Mouse (Mus musculus) left cerebral cortex, postnatal 14 days (tissue): ENCODE results near the gene Taz. TPM values are rescaled to one million over a fixed set of nuclear protein-coding genes. Genes with fewer than 3 reads are reported as not detected.

Experiments used
- DNase-seq, 2 experiments: peaks; one replicate each; pipeline ENCODE4 v3.0.0; 2021 to 2022; ENCODE audit warnings: low spot score in 2 of 2, mixed read lengths in 1 of 2
- intact Hi-C: fragments of 180-260 bp; cut with DNase I; formaldehyde crosslinking; loops from one replicate; pipeline ENCODE4 v1.15.1; 2025
- long read RNA-seq, 2 experiments: library from polyadenylated mRNA; stranded (forward); transcript quantifications; one replicate each; pipeline ENCODE4 v2.0.0; 2021
- total RNA-seq, 2 experiments: library from RNA; stranded (reverse); gene quantifications; 2 replicates each; pipeline ENCODE4 v1.2.3; 2021

Gene Taz
- 10 to 100 TPM; 51.2 to 53.1 TPM for total RNA-seq
- long read RNA-seq, experiment 1, transcript Taz-201 (10 exons, 1,851 nt): major isoform, 24 of 56 reads
- long read RNA-seq, experiment 1, partial matches to known transcripts: 4 of 56 reads
- long read RNA-seq, experiment 1, other reads (novel, unspliced or antisense): 23 of 56 reads
- long read RNA-seq, experiment 2, transcript Taz-201 (10 exons, 1,851 nt): major isoform, 20 of 55 reads
- long read RNA-seq, experiment 2, partial matches to known transcripts: 5 of 55 reads
- long read RNA-seq, experiment 2, other reads (novel, unspliced or antisense): 24 of 55 reads

DNA sequence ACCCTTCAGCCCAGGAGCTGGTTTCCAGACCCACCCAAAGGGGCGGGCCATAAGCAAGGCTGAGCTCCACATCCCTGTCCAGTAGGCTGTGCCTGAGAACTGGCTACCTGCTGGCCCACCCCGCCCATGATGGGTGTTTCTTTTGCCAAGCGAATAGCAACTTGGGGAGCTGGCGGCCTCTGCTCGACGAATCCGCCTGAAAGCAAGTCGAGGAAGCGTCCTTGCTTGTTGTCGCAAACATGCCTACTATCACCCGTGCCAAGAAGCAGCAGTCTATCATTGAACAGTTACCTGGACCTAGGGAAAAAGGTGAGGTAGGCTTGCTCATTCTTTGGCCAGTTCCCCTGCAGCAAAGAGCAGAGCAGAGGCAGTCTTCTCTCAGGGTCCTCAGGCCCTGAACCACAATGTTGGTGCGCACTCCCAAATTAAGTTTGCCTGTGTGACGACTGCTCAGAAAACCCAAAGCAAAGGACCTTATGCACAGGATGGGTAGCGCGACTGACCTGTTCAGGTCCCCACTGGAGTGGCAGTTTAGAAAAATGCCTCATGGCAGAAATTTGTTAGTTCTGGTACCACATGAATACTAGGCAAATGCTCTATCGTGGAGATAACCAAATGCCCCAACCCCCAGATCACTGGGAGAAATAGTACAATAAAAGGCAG, at the start of gene Taz, which contains the start of gene Dnase1l1:
TSS of gene Taz (plus strand) at position 181 of the 663 bp plus-strand sequence.
TSS of gene Dnase1l1 (minus strand) at position 606 of the 663 bp plus-strand sequence.
- intact Hi-C loops: no loop called here
- DNase-seq: peak; percentile 28 to 61

DNA sequence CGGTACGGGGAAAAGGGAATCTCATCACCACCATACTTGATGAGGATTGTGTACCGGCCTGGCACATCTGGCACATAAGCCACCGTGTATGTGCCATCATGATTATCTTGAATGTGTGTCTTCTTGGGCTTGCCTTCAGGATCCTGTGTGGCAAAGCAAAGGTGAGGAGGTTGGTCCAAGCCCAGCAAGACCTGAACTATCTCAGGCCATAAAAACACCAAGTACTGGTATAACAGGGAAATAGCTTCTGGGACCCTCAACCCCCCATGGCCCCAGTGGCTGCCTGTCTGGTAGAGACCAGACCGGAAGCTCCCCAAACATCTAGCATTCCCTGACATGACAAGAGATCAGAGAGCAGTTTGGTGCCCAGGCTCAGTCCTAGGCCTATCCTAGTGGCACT, 48.5 kb upstream of the Taz start:
- intact Hi-C loops: no loop called here
- DNase-seq: no peak

DNA sequence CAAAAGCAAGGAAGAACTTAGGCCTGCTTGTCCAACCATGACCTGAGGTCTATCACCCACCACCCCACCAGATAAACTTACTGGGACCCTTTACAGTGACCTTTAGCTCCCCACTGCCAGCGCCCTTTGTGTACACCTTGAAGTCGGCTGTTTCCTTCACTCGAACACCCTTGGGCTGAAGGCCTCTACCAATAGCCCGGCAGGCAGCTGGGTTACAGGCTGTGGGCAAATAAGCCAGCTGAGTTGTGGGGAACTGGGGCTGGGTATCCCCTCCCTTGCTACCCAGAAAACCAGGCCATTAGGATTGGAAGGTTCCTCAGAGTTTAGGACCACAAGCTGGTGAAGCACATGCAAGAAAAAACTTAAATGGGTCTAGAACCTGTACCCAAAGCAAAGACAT, 41.4 kb upstream of the Taz start:
- DNase-seq: no peak
- intact Hi-C loops: loop anchor here (10.0 kb wide), 2 partner anchors 126 to 156 kb away; no protein-coding TSS in a partner anchor

DNA sequence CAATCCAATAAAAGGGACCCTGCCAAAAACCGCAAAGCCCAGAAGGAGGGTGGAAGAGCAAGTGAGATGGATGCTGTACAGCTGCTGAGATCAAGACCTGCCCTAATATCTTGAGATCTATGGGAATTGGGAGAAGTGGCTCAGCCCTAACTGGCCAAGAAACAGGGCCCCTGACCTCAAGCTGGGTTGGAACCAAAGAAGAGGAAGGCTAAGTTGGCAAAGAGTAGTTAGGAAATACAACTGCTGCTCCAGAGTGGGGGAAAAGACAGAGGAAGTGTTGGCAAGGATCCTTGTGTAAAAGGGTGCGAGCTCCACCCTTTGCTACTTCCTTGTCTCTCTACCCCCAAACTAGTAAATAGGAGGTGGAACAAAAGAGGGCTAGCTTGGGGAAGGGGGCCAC, 38.3 kb upstream of the Taz start:
- intact Hi-C loops: loop anchor here (10.0 kb wide), 2 partner anchors 129 to 159 kb away; no protein-coding TSS in a partner anchor
- DNase-seq: no peak

DNA sequence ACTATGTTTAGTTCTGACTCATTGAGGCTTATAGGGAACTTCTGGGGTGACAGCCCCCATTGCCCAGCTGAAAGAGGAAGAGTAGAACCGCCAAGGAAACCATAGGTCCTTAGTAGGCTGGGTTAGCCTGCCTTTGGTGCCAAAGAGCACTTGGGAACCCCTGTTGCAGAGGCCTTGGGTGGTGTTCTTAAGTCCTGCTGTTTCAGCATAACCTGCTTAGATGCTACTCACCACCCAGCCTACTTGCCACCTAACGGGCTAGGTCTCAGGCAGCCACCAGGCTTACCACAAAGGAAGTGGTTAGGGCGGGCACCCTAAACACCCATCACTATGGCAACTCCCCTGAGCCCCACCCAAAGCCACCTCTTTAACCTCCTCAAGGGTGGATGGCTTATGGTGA, 37.9 kb upstream of the Taz start:
- intact Hi-C loops: loop anchor here (10.0 kb wide), 2 partner anchors 129 to 159 kb away; no protein-coding TSS in a partner anchor
- no peak for DNase-seq

DNA sequence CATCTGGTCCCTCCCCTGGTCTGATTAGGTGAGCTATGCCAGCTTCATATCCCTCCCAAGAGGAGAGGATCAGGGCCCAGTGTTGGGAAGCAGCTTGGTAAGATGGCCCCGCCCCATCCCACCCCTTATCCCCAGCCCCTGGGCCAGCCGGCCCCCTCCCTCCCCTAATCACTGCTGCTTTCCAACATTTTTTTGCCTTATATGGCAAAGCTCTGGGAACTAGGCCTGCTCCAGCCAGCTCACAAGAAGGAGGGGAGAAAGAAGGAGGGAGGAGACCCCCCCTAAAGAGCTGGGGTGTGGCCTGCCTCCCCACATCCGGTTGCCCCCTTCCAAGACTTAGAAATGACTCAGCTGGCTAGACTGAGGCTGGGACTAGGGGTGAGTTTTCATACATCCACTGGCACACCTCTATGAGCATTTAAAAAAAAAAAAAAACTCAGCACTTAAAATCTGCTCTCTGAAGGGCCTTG, 37.1 kb upstream of the Taz start:
- intact Hi-C loops: loop anchor here (10.0 kb wide), 2 partner anchors 130 to 160 kb away; no protein-coding TSS in a partner anchor
- no peak for DNase-seq

DNA sequence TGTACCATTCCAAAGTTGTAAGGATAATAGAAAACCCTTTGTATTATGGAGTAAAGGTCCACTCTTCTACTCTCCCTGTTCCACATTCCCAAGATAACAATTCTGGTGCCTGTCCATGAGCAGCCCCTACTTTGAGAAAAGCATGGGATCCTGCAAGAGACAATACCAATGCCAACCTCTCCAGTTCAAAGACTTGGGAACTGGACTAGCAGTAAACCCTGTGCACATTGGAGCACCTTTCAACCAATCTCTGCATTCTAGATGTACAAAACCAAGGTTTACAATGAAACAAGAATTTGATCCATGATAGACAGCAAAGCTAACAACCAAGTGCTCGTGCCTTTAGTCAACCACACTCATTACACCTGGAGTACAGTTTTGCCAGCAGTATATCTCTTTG, 36.6 kb upstream of the Taz start:
- intact Hi-C loops: loop anchor here (10.0 kb wide), 2 partner anchors 130 to 160 kb away; no protein-coding TSS in a partner anchor

DNA sequence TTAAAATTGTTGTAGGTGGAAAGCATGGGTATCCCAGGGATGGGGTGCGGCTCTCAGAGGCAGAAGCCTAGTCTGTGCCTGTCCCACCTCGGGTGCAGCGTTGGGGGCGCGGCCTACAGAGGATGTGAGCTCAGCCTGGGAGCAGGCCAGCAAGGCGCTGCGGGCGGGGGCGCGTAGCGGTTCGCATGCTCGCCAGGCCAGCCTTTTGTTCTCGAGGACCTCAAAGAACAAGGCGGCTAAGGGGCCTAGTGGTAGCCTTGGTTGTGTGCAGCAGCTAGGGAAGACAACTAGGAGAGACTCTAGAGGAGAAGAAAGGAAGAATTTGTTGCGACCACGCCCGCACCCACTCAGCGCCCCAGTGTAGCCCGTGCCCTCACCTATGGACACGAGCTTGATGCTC, 36.0 kb upstream of the Taz start:
- intact Hi-C loops: loop anchor here (10.0 kb wide), 2 partner anchors 131 to 161 kb away; no protein-coding TSS in a partner anchor
- peak; percentile 62 to 75 for DNase-seq

More for the DNA sequence above, 36.6 kb upstream of the Taz start:
- DNase-seq: no peak

DNA sequence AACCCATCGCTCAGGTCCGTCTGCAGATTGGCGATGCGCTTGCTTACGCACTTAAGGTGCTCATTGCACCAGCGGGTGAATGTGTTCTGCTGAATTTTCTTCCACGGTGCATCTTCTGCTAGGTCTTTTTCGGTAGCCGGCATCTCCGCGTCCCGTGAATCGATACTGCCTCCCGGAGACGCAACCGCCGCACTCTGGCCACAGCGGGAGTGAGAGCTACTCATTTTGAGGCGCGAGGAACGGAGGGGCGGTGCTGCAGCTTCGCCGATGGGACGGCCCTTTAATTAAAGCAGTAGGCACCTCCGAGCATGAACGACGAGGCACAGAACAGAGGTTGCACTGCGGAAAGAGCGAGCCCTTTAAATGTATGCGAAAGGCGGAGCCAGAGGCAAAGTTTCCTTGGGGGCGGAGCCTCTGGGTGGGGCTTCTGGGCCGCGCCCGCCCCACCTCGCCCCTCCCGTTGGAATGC, 35.5 kb upstream of the Taz start:
- intact Hi-C loops: loop anchor here (10.0 kb wide), 2 partner anchors 131 to 161 kb away; no protein-coding TSS in a partner anchor
- peak; percentile 86 to 87 for DNase-seq

DNA sequence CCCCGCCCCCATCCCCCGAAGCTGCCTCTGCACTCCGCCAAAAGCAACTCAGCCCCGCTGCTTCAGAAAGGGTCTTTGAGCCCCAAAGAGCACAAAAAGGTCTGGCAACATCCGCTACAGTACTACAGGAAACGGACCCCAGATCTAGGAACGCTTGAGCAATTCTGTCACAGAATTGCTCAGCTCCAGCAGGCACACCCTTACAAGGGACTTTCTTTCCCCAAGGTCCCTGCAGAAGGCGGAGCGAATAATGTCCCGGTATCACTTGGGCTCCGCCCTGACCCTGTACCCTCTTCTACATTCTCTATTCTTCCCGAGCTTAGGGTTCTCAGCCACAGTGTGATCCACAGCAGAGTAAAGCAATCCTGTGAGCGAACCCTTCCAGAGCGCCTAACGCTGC, 35.0 kb upstream of the Taz start:
- intact Hi-C loops: loop anchor here (10.0 kb wide), 2 partner anchors 132 to 162 kb away; no protein-coding TSS in a partner anchor
- DNase-seq: no peak

DNA sequence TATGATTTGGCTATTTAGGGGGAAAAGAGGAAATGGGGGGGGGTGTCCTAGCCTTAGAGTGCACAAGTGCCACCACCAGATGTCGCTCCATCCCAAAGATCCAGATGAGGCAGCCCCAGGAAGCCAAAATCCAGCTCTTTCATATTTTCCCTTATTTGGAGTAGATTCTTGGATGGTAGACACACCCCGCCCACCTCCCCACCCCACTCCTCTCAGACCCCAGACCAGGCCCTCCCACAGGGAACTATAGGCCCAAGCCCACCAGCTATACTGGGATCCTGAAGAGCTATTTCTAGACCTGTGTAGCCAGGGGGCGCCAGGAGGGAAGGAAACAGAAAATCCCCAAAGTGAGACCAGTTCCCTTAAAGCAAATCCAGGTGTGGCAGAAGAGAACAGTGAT, 33.1 kb upstream of the Taz start:
- intact Hi-C loops: loop anchor here (1.0 to 10.0 kb wide), 3 partner anchors 134 to 165 kb away; no protein-coding TSS in a partner anchor
- DNase-seq: peak; percentile 34 to 50

DNA sequence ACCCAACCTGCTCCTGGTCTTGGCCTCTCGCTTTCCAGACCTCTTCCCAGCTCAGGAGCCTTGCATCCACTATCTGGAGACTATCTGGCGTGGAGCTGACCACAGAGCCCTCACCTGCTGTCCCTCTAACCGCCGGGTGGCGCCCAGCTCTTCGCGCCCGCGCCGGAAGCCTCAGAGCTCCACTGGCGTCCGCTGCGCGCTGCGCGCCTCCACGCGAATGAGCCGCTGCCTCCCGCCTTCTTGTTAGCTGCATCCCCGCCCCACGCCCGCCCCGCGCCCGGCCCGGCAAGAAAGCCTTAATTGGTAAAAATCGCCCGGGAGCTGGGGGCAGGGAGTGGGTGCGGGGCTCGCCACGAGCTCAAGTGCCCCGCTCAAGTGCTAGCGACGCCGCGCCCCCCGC, 32.1 kb upstream of the Taz start, which contains the start of gene Flna:
TSS of gene Flna (minus strand) at position 206 of the 400 bp plus-strand sequence.
- DNase-seq: peak; percentile 56 to 57
- intact Hi-C loops: loop anchor here (10.0 kb wide), 2 partner anchors 135 to 165 kb away; no protein-coding TSS in a partner anchor

DNA sequence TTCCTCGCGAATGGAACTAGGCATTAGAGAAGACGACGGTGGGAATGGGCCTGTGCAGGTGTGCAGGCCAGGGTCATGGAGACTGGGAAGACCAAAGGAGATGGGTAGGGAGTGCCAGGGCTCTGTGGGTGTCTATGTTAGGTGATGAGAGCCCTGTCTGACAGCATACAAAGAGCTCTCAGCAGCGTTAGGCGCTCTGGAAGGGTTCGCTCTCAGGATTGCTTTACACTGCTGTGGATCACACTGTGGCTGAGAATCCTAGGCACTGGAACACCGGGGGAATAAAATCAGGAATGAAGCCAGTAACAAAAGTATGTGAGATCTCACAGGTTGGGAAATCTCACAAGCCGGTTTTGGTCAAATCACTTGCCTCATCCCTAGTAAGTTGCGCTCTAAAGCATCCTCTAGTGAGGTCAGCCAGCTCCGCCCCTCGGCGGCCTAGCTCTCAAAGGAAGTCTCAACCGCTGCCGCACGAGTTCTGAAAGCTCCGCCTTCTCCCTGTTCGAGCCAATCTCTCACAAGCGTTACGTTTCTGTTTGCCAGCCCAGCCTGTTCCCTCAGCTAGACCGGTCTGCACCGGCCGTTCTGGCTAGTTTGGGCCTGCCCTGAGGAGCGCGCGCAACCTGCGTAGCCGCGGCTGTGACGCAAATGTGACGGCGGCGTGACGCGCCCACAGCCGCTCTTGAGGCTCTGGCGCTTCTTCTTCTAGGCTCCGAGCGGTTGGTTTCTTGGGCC, 27.4 kb upstream of the Taz start, which contains the start of gene Emd:
TSS of gene Emd (plus strand) at position 535 of the 735 bp plus-strand sequence.
- peak; percentile 86 to 94 for DNase-seq
- intact Hi-C loops: no loop called here

DNA sequence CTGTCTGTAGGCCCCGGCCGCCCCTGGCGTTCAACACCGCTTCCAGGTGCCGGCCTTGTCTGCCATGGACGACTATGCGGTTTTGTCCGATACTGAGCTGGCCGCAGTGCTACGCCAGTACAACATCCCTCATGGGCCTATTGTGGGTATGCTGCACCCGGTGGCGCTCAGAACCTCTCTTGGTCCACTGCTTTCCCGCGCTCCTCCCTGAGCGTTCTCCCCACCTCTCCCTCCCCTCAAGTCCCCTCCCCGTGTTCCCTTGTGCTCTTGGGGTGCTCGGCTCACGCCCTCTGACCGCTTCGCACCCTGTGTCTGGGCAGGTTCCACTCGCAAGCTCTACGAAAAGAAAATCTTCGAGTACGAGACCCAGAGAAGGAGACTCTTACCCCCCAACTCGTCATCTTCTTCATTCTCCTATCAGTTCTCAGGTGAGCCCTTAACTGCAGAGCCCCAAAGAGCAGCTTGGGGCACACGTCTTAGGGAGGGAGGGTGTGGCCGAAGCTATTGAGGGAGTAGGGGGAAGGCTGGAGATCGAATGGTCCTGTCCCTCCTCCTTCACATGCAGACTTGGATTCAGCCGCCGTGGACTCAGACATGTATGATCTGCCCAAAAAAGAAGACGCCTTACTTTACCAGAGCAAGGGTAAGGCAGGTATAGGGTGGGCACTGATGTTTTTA, 26.7 kb upstream of the Taz start:
- DNase-seq: no peak
- intact Hi-C loops: no loop called here

DNA sequence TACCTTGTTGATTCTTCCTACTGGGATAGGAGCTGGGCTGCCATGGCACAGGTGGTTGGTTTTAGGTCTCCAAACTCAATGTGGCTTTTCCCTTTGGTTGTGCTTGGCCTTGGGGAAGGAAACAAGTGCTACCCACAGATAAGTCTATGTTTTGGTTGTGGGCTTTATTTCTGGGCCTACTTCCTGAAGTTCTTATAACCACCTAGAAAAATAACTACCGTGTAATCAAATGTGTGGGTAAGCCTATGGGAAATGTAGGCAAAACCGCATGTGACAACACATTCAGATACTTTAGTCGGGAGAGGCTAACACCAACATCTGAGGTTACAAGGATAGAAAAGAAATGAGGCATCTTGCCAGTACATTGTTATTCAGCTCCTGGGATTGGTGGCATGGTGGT, 24.0 kb upstream of the Taz start:
- intact Hi-C loops: no loop called here
- DNase-seq: no peak

DNA sequence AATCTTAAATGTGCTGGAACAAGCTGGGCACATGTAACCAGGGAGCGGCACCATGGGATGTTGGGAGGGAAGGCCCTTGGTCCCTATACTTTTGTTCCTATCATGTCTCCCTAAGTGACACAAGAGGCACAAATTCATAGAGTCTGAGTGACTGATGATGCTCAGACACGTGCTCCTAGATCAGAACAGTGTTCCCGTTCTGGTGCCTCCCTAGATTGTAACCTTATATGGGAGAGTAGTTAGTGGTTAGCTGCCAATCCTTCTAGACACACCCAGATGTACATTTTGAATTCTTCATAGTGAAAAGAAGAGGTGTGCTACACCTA, 12.0 kb upstream of the Taz start:
- intact Hi-C loops: no loop called here

DNA sequence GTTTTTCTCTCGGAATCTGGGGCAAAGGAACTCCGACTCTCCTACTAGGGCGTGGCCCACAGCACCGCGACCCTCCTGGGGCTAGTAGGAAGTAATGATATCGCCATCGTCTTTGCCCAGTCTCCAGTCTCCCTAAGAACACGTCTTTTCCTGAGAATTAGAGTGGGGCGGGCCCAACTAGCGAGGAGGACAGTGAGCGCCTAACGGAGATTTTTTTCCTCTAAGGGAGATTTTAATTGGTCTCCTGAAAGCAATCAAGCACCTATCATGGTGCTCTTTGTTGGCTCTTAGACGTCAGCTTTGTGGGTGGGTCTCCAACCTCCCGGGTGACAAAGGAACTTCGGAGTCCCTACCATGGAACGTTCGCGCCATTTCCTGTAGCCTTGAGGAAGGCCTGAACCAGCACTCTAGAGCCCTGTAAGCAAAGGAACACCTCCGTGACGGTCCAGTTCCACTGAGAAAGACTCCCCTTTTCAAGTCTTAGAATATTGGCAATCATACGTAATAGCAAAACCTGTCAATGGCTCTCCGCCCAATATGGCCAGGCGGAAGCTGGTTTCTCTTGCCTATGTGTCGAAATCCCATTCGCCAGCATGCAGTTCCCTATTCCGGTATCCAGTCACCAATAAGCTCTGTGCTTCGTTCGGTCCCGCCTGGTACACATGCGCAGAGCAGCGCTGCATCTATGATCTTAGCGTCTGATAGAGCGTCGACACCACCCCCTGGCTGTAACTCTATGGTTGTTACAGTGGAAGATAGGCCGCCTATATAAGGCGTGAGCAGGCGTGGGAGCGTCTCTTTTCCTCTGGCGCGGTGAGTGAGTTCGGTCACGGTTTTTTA, 11.4 kb upstream of the Taz start, which contains the start of gene Rpl10:
TSS of gene Rpl10 (plus strand) at position 751 of the 840 bp plus-strand sequence.
- intact Hi-C loops: no loop called here
- peak; percentile 91 to 96 for DNase-seq

More for the DNA sequence above, 12.0 kb upstream of the Taz start:
- peak in 1 of 2 experiments; percentile 43 for DNase-seq
